Mouse (Mus musculus) intestine, embryonic 14.5 days (tissue): ENCODE data around the gene Kcnj5. TPM values are rescaled to one million over a fixed set of nuclear protein-coding genes. Genes with fewer than 3 reads are reported as not detected.

Source experiments
- ATAC-seq: fragments of 200-750 bp; cut with Nextera tagmentation; replicated peaks from 2 replicates; pipeline ENCODE4 v1.8.0; 2017; ENCODE audit warnings: low read depth, moderate number of reproducible peaks, moderate TSS enrichment, moderate library complexity; ENCODE audit not compliant: low FRiP score, low TSS enrichment
- DNase-seq: peaks from one replicate; pipeline ENCODE4 v3.0.0-alpha.2; 2018; ENCODE audit warnings: low spot score
- H3K27ac ChIP-seq: fragments of 300-500 bp; sonication (generic); 2 replicates; pipeline ENCODE4 v1.5.1; 2014; ENCODE audit warnings: low read depth, mild to moderate bottlenecking, control low read depth
- H3K27me3 ChIP-seq: fragments of 300-500 bp; sonication (generic); replicated peaks from 2 replicates; pipeline ENCODE4 v1.6.1; 2014; ENCODE audit warnings: low read length, control low read depth; ENCODE audit not compliant: control insufficient read depth, insufficient read depth
- H3K36me3 ChIP-seq: fragments of 300-500 bp; sonication (generic); 2 replicates; pipeline ENCODE4 v1.6.1; 2014; ENCODE audit warnings: low read length, control low read depth; ENCODE audit not compliant: control insufficient read depth, insufficient read depth
- H3K4me1 ChIP-seq: fragments of 300-500 bp; sonication (generic); replicated peaks from 2 replicates; pipeline ENCODE4 v1.6.1; 2014; ENCODE audit warnings: low read length, control low read depth, mixed read lengths; ENCODE audit not compliant: control insufficient read depth, insufficient read depth
- H3K4me2 ChIP-seq: fragments of 300-500 bp; sonication (generic); 2 replicates; pipeline ENCODE4 v1.6.1; 2014; ENCODE audit warnings: low read length
- H3K4me3 ChIP-seq: fragments of 300-500 bp; sonication (generic); 2 replicates; pipeline ENCODE4 v1.5.1; 2014; ENCODE audit warnings: low read depth, low read length, control low read depth, mixed read lengths
- H3K9ac ChIP-seq: fragments of 300-500 bp; sonication (generic); 2 replicates; pipeline ENCODE4 v1.6.1; 2014; ENCODE audit warnings: mild to moderate bottlenecking, low read length
- H3K9me3 ChIP-seq: fragments of 300-500 bp; sonication (generic); 2 replicates; pipeline ENCODE4 v1.6.1; 2016; ENCODE audit warnings: low read length, control low read depth; ENCODE audit not compliant: control insufficient read depth
- whole genome bisulfite sequencing: fragments of 180-500 bp; shearing (Covaris S2); extraction: QIAGEN DNeasy Blood & Tissue Kit; methylation state at CpG from one replicate; pipeline ENCODE4 v1.1.7; 2014; 5-methylcytosine and 5-hydroxymethylcytosine counted together
- polyA plus RNA-seq: library from polyadenylated mRNA; unstranded; fragments of >200 nt; fragmentation: Nextera tagmentation; extraction: Ambion mirVana; gene quantifications from 2 replicates; pipeline ENCODE4 v1.2.1, GENCODE M21; 2014

Gene Kcnj5
- polyA plus RNA-seq, 1 experiment from 2014 or later = 0.07 TPM

- Histone ChIP-seq H3K4me2 (no peak overlapping the region), H3K9me3 (no peaks in the 10 kb centered on the region), H3K36me3 (no peaks in the 10 kb centered on the region), H3K4me1 (peaks cover 6% of the 10 kb centered on the region; the same call in 1 of the 2 replicates), H3K9ac (no peak overlapping the region), H3K27me3 (peaks cover 41% of the 10 kb centered on the region), H3K27ac (no peak overlapping the region), H3K4me3 (no peak overlapping the region)
- 44% methylated on average over 5 of the region's 5 CpGs for WGBS
- DNase-seq (no peak), ATAC-seq (no peak)
Measured at GRCm38 (mm10) chr9:32340831-32341230, 3.3 kb downstream of the Kcnj5 start.

- ATAC-seq = no peak
- Histone ChIP-seq H3K4me2 (no peak overlapping the region), H3K4me3 (no peak overlapping the region), H3K9ac (no peak overlapping the region), H3K27ac (no peak overlapping the region), H3K36me3 (no peaks in the 10 kb centered on the region), H3K4me1 (no peaks in the 10 kb centered on the region), H3K27me3 (no peaks in the 10 kb centered on the region), H3K9me3 (no peaks in the 10 kb centered on the region)
- 68% methylated on average over 13 of the region's 13 CpGs for WGBS
- no peak for DNase-seq
Measured at GRCm38 (mm10) chr9:32335389-32336150, 8.6 kb downstream of the Kcnj5 start.

- DNase-seq (no peak), ATAC-seq (no peak)
- H3K4me1 ChIP-seq = no peaks in the 10 kb centered on the region
- no peaks in the 10 kb centered on the region for H3K36me3 ChIP-seq
- H3K27ac ChIP-seq = no peak overlapping the region
- H3K9ac ChIP-seq = no peak overlapping the region
- H3K4me3 ChIP-seq = no peak overlapping the region
- no peaks in the 10 kb centered on the region for H3K27me3 ChIP-seq
- H3K9me3 ChIP-seq = no peaks in the 10 kb centered on the region
- H3K4me2 ChIP-seq = no peak overlapping the region
- WGBS = 74% methylated on average over 5 of the region's 5 CpGs
Measured at GRCm38 (mm10) chr9:32331162-32331561, 13.0 kb downstream of the Kcnj5 start.

- 88% methylated on average over 4 of the region's 4 CpGs for WGBS
- H3K4me3 ChIP-seq = no peak overlapping the region
Measured at GRCm38 (mm10) chr9:32328777-32329176, 15.4 kb downstream of the Kcnj5 start.

GRCm38 (mm10) chr9:32323610-32324009, 20.5 kb downstream of the Kcnj5 start:
- no peaks in the 10 kb centered on the region for H3K9me3 ChIP-seq
- 74% methylated on average over 7 of the region's 7 CpGs for WGBS
- ATAC-seq (no peak), DNase-seq (no peak)
- no peak overlapping the region for H3K27ac ChIP-seq
- no peaks in the 10 kb centered on the region for H3K27me3 ChIP-seq
- no peak overlapping the region for H3K4me2 ChIP-seq
- H3K4me3 ChIP-seq = no peak overlapping the region
- no peaks in the 10 kb centered on the region for H3K4me1 ChIP-seq
- no peak overlapping the region for H3K9ac ChIP-seq
- H3K36me3 ChIP-seq = no peaks in the 10 kb centered on the region

More at GRCm38 (mm10) chr9:32328777-32329176, 15.4 kb downstream of the Kcnj5 start:
- no peaks in the 10 kb centered on the region for H3K27me3 ChIP-seq
- H3K9ac ChIP-seq = no peak overlapping the region
- no peaks in the 10 kb centered on the region for H3K4me1 ChIP-seq
- H3K4me2 ChIP-seq = no peak overlapping the region
- H3K27ac ChIP-seq = no peak overlapping the region
- DNase-seq = no peak
- H3K36me3 ChIP-seq = no peaks in the 10 kb centered on the region
- ATAC-seq = no peak
- no peaks in the 10 kb centered on the region for H3K9me3 ChIP-seq

- H3K27ac ChIP-seq = peak overlapping the region; percentile 33; the same call in 1 of the 2 replicates
- no peaks in the 10 kb centered on the region for H3K27me3 ChIP-seq
- H3K9me3 ChIP-seq = no peaks in the 10 kb centered on the region
- DNase-seq (no peak), ATAC-seq (no peak)
- no peaks in the 10 kb centered on the region for H3K4me1 ChIP-seq
- H3K4me2 ChIP-seq = no peak overlapping the region
- H3K36me3 ChIP-seq = no peaks in the 10 kb centered on the region
- 41% methylated on average over 3 of the region's 3 CpGs for WGBS
- no peak overlapping the region for H3K9ac ChIP-seq
- H3K4me3 ChIP-seq = no peak overlapping the region
Measured at GRCm38 (mm10) chr9:32320167-32320566, 24.0 kb downstream of the Kcnj5 start.

GRCm38 (mm10) chr9:32315999-32316398, 28.2 kb downstream of the Kcnj5 start:
- Histone ChIP-seq H3K9ac (no peak overlapping the region), H3K9me3 (no peaks in the 10 kb centered on the region), H3K27ac (no peak overlapping the region), H3K4me1 (peaks cover 7% of the 10 kb centered on the region; the same call in 1 of the 2 replicates), H3K4me2 (no peak overlapping the region), H3K27me3 (no peaks in the 10 kb centered on the region), H3K4me3 (no peak overlapping the region), H3K36me3 (no peaks in the 10 kb centered on the region)
- ATAC-seq (no peak), DNase-seq (no peak)
- WGBS = 92% methylated on average over 3 of the region's 3 CpGs

GRCm38 (mm10) chr9:32314071-32314470, 30.1 kb downstream of the Kcnj5 start:
- DNase-seq (no peak), ATAC-seq (no peak)
- peaks cover 7% of the 10 kb centered on the region; the same call in 1 of the 2 replicates for H3K4me1 ChIP-seq
- H3K27me3 ChIP-seq = no peaks in the 10 kb centered on the region
- no peak overlapping the region for H3K4me3 ChIP-seq
- H3K27ac ChIP-seq = no peak overlapping the region
- no peaks in the 10 kb centered on the region for H3K9me3 ChIP-seq
- H3K36me3 ChIP-seq = no peaks in the 10 kb centered on the region
- H3K9ac ChIP-seq = no peak overlapping the region
- WGBS = 92% methylated on average over 3 of the region's 3 CpGs
- H3K4me2 ChIP-seq = no peak overlapping the region

- Histone ChIP-seq H3K4me2 (peak overlapping the region; percentile 34), H3K4me3 (no peak overlapping the region), H3K4me1 (peaks cover 7% of the 10 kb centered on the region; the same call in 1 of the 2 replicates), H3K36me3 (no peaks in the 10 kb centered on the region), H3K9ac (no peak overlapping the region), H3K27me3 (no peaks in the 10 kb centered on the region), H3K27ac (no peak overlapping the region), H3K9me3 (no peaks in the 10 kb centered on the region)
- ATAC-seq (no peak), DNase-seq (no peak)
- 55% methylated on average over 4 of the region's 4 CpGs for WGBS
Measured at GRCm38 (mm10) chr9:32312208-32312607, 31.9 kb downstream of the Kcnj5 start.
